Mouse (Mus musculus): ENCODE results near the gene Pkdcc. TPM values are rescaled to one million over a fixed set of nuclear protein-coding genes. Genes with fewer than 3 reads are reported as not detected.

The Pkdcc gene
- polyA plus RNA-seq, 1 experiment from 2014 or later, result 25.3 TPM

GRCm38 (mm10) chr17:83226395-83226986 is 11.4 kb downstream of the Pkdcc start:
- Histone ChIP-seq H3K4me3 (ENCODE audit: low read depth, low read length) (no peak overlapping the region), H3K9me3 (ENCODE audit: low read depth, low read length) (no peaks in the 10 kb centered on the region), H3K4me1 (ENCODE audit: insufficient read depth) (no peaks in the 10 kb centered on the region), H3K27ac (ENCODE audit: low read depth) (no peak overlapping the region), H3K9ac (no peak overlapping the region), H3K27me3 (ENCODE audit: insufficient read depth, low read length) (no peaks in the 10 kb centered on the region), H3K4me2 (no peak overlapping the region), H3K36me3 (ENCODE audit: insufficient read depth) (peaks cover 49% of the 10 kb centered on the region)
- ATAC-seq (ENCODE audit: insufficient read depth) (no peak), DNase-seq (no peak)
- 60% methylated on average over 8 of the region's 8 CpGs for WGBS
- TF ChIP-seq CTCF (IDR thresholded peaks at IDR 0.05; ENCODE audit: low read depth), result no peak

- Histone ChIP-seq H3K4me3 (ENCODE audit: low read depth, low read length) (no peak overlapping the region), H3K9ac (no peak overlapping the region), H3K36me3 (ENCODE audit: insufficient read depth) (peaks cover 2% of the 10 kb centered on the region; the same call in 1 of the 2 replicates), H3K27ac (ENCODE audit: low read depth) (peak overlapping the region; percentile 42; the same call in 1 of the 2 replicates), H3K4me1 (ENCODE audit: insufficient read depth) (no peaks in the 10 kb centered on the region), H3K27me3 (ENCODE audit: insufficient read depth, low read length) (no peaks in the 10 kb centered on the region), H3K9me3 (ENCODE audit: low read depth, low read length) (no peaks in the 10 kb centered on the region), H3K4me2 (peak overlapping the region; percentile 23)
- TF ChIP-seq CTCF (IDR thresholded peaks at IDR 0.05; ENCODE audit: low read depth), result no peak
- DNase-seq, result peak; percentile 63
- 37% methylated on average over 11 of the region's 11 CpGs for WGBS
- peak; percentile 82 for ATAC-seq (ENCODE audit: insufficient read depth)
Measured at GRCm38 (mm10) chr17:83231357-83231756, 16.3 kb downstream of the Pkdcc start.

- H3K9me3 ChIP-seq (ENCODE audit: low read depth, low read length), result no peaks in the 10 kb centered on the region
- DNase-seq (no peak), ATAC-seq (ENCODE audit: insufficient read depth) (no peak)
- no peak overlapping the region for H3K4me3 ChIP-seq (ENCODE audit: low read depth, low read length)
- 82% methylated on average over 10 of the region's 10 CpGs for WGBS
- H3K4me2 ChIP-seq, result no peak overlapping the region
- no peak overlapping the region for H3K27ac ChIP-seq (ENCODE audit: low read depth)
- no peaks in the 10 kb centered on the region for H3K36me3 ChIP-seq (ENCODE audit: insufficient read depth)
- H3K4me1 ChIP-seq (ENCODE audit: insufficient read depth), result peaks cover 10% of the 10 kb centered on the region; the same call in 1 of the 2 replicates
- TF ChIP-seq CTCF (IDR thresholded peaks at IDR 0.05; ENCODE audit: low read depth), result no peak
- H3K9ac ChIP-seq, result no peak overlapping the region
- no peaks in the 10 kb centered on the region for H3K27me3 ChIP-seq (ENCODE audit: insufficient read depth, low read length)
Measured at GRCm38 (mm10) chr17:83235227-83235626, 20.1 kb downstream of the Pkdcc start.

GRCm38 (mm10) chr17:83236202-83236601 is 21.1 kb downstream of the Pkdcc start:
- H3K27me3 ChIP-seq (ENCODE audit: insufficient read depth, low read length), result no peaks in the 10 kb centered on the region
- no peak for DNase-seq
- H3K4me3 ChIP-seq (ENCODE audit: low read depth, low read length), result no peak overlapping the region
- H3K9me3 ChIP-seq (ENCODE audit: low read depth, low read length), result no peaks in the 10 kb centered on the region
- H3K9ac ChIP-seq, result no peak overlapping the region
- no peak for ATAC-seq (ENCODE audit: insufficient read depth)
- H3K36me3 ChIP-seq (ENCODE audit: insufficient read depth), result no peaks in the 10 kb centered on the region
- 67% methylated on average over 8 of the region's 8 CpGs for WGBS
- no peak overlapping the region for H3K27ac ChIP-seq (ENCODE audit: low read depth)
- H3K4me2 ChIP-seq, result no peak overlapping the region
- H3K4me1 ChIP-seq (ENCODE audit: insufficient read depth), result peaks cover 10% of the 10 kb centered on the region; the same call in 1 of the 2 replicates
- TF ChIP-seq CTCF (IDR thresholded peaks at IDR 0.05; ENCODE audit: low read depth), result no peak

- DNase-seq, result peak; percentile 88
- H3K9me3 ChIP-seq (ENCODE audit: low read depth, low read length), result no peaks in the 10 kb centered on the region
- H3K4me1 ChIP-seq (ENCODE audit: insufficient read depth), result peaks cover 10% of the 10 kb centered on the region; the same call in 1 of the 2 replicates
- no peak overlapping the region for H3K9ac ChIP-seq
- H3K27me3 ChIP-seq (ENCODE audit: insufficient read depth, low read length), result no peaks in the 10 kb centered on the region
- peak; percentile 94 for ATAC-seq (ENCODE audit: insufficient read depth)
- 0 out of 2 replicates have a peak, but pooled peaks have one; percentile 1 for TF ChIP-seq CTCF (IDR thresholded peaks at IDR 0.05; ENCODE audit: low read depth)
- no peak overlapping the region for H3K4me3 ChIP-seq (ENCODE audit: low read depth, low read length)
- no peaks in the 10 kb centered on the region for H3K36me3 ChIP-seq (ENCODE audit: insufficient read depth)
- no peak overlapping the region for H3K4me2 ChIP-seq
- H3K27ac ChIP-seq (ENCODE audit: low read depth), result no peak overlapping the region
- 43% methylated on average over 16 of the region's 16 CpGs for WGBS
Measured at GRCm38 (mm10) chr17:83238123-83239058, 23.3 kb downstream of the Pkdcc start.

- no peaks in the 10 kb centered on the region for H3K9me3 ChIP-seq (ENCODE audit: low read depth, low read length)
- H3K4me2 ChIP-seq, result no peak overlapping the region
- no peak overlapping the region for H3K9ac ChIP-seq
- ATAC-seq (ENCODE audit: insufficient read depth) (no peak), DNase-seq (no peak)
- WGBS, result 39% methylated on average over 1 of the region's 1 CpGs
- H3K27me3 ChIP-seq (ENCODE audit: insufficient read depth, low read length), result no peaks in the 10 kb centered on the region
- no peak for TF ChIP-seq CTCF (IDR thresholded peaks at IDR 0.05; ENCODE audit: low read depth)
- H3K36me3 ChIP-seq (ENCODE audit: insufficient read depth), result no peaks in the 10 kb centered on the region
- no peak overlapping the region for H3K27ac ChIP-seq (ENCODE audit: low read depth)
- H3K4me1 ChIP-seq (ENCODE audit: insufficient read depth), result no peaks in the 10 kb centered on the region
- H3K4me3 ChIP-seq (ENCODE audit: low read depth, low read length), result no peak overlapping the region
Measured at GRCm38 (mm10) chr17:83244502-83244901, 29.4 kb downstream of the Pkdcc start.

- 66% methylated on average over 3 of the region's 3 CpGs for WGBS
- no peak for DNase-seq
Measured at GRCm38 (mm10) chr17:83245460-83245859, 30.4 kb downstream of the Pkdcc start.

More at GRCm38 (mm10) chr17:83245460-83245859, 30.4 kb downstream of the Pkdcc start:
- 0 out of 2 replicates have a peak, but pooled peaks cover under 1% of the 10 kb centered on the region for H3K4me1 ChIP-seq (ENCODE audit: insufficient read depth)
- no peak for TF ChIP-seq CTCF (IDR thresholded peaks at IDR 0.05; ENCODE audit: low read depth)
- no peaks in the 10 kb centered on the region for H3K27me3 ChIP-seq (ENCODE audit: insufficient read depth, low read length)
- H3K27ac ChIP-seq (ENCODE audit: low read depth), result no peak overlapping the region
- no peak overlapping the region for H3K9ac ChIP-seq
- no peak overlapping the region for H3K4me2 ChIP-seq
- H3K9me3 ChIP-seq (ENCODE audit: low read depth, low read length), result no peaks in the 10 kb centered on the region
- no peak overlapping the region for H3K4me3 ChIP-seq (ENCODE audit: low read depth, low read length)
- H3K36me3 ChIP-seq (ENCODE audit: insufficient read depth), result no peaks in the 10 kb centered on the region
- ATAC-seq (ENCODE audit: insufficient read depth), result no peak
